Mouse (Mus musculus): Measurements from ENCODE around the gene Lgalsl.

The Lgalsl gene

DNA sequence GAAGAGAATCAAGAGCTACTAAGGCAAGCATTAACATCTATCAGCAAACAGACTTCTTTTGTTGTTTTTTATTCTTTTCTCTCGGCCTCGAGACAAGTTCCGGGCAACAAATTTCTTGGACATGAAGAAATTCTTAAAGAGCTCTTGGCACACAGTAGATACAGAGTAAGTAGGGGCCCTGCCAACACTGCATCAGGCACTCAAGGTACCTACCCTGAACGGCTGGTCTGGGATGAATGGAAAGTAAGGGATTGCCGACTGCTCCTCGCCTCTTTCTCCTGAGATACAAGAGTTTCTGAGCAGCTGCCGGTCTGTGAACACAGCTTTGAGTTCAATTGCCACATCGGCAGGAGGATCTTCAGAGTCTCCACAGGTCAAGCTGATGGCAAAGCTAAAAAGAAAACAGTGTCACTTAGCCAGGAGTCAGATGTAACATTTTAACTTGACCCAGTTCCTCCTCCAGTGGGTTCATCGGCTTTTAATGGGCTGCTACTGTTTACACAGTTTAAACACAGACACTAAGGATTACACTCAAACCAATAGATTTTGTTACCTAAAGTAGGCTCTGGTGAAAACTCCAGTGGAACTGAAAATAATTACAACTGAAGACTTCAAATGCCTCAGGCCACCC is 1.7 kb downstream of the Lgalsl start:
- no peak for DNase-seq (ENCODE audit: low read depth in 1 of 2, low spot score in 2 of 2)

DNA sequence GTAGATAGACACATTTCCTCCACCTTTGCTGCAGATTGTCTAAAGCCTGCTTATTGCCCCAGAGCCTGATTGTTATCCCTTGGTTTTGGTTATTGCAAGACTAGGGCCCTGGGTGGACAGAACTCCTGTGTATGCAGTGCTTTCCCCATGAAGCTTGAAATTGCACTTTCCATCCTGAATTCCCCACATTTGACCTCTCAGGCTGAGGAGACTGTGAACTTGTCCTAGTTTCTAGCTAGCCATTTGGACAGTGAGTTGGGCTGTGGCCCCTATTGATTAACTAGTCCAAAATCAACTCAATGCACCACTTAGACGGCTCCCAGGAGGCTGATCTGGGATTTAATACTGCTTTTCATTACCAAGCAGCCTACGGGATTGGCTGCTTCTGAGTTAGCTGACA is 6.9 kb downstream of the Lgalsl start:
- DNase-seq (ENCODE audit: low read depth in 1 of 2, low spot score in 2 of 2): no peak

DNA sequence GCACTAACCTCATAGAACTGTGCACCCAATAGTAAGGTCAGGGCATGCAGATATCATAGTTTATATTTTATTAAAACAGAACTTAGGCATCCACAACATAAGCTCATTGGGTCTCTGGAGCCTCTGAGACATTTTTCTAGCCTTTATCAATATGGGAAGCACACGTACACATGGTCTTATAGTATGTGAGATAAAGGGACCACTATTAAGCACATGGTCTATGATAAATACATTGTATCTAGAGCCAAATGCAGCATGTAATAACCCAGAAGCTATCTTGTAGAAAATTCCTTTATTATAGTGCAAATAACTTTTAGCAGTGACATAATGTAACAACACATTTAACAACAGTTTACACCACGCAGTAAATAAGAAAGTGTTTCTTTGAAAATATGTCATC is 7.6 kb downstream of the Lgalsl start:
- DNase-seq (ENCODE audit: low read depth in 1 of 2, low spot score in 2 of 2): no peak

DNA sequence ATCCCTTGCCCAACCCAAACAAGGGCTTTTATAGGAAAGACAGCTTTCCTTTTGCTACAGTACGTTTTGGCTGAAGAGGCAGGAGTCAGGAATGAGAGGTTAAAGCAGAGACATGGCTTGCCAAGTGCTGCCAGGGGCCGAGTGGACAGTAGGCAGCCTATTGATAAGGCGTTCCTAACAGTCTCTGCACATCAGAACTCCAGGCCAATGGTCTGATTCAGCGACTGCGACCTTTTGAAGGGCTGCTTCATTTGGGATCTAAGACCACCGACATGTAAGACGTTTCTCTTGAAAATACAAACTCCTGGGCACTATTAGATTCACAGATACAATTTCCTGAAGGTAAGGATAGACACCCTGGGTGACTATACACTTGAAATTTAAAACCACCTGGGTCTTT is 9.5 kb downstream of the Lgalsl start:
- DNase-seq (ENCODE audit: low read depth in 1 of 2, low spot score in 2 of 2): no peak

DNA sequence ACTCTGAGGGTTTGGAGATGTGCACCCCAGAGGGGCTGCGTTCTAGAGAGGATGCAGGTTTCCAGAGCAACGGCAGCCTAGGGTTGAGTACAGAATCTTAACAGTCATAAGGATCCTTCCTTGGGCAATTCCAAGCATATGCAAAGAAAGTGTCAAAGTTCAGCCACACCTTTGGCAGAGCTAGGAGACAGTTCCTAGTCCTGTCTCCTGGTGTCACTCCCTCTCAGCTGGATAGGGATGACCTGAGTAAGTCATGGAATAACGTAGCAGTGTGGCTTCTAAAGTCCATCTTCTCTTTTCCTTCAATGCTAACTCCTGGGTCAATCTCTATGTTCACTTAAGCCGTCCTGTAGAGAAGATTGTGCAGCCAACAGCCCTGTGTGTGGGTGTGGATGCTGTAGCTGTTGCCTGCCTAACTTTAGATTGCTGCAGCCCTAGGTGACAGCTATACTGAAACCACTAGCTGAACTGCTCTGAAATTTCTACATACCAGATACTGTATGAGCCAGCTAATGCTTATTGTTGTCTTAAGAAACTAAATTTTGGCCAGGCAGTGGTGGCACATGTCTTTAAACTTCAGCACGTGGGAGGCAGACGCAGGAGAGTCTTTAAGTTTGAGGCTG is 16.8 kb downstream of the Lgalsl start:
- DNase-seq (ENCODE audit: low read depth in 1 of 2, low spot score in 2 of 2): no peak

DNA sequence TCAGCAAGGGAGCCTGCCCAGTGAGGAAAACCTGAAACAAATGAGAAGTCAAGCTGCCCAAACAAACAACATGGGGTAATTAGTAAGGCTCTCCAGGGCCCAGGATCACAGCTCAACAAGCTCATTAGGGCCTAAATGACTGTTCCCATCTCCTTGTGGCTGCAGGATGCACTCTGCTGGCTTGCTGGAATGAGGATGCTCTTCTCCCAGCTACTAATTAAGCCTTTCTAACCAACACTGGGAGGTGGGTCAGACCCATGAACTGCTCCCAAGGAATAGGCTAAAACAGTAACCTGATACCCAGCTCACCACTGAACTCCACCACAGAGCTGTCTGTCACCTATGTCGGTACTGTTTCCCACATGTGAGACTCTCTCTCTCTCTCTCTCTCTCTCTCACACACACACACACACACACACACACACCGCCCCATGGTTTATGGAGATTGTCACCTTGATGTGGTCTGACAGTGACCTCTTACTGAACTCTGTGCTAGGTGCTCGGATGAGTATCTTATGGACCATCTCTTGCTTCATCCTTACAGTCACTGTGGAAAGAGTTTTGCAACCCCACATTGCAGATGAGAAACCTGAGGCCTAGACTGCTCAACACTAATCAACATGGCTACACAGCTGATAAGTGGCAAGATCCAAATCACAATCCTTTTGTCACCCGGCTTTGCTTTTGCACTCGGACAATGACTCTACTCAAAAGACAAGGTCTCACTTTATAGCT is 18.5 kb downstream of the Lgalsl start:
- DNase-seq (ENCODE audit: low read depth in 1 of 2, low spot score in 2 of 2): no peak

DNA sequence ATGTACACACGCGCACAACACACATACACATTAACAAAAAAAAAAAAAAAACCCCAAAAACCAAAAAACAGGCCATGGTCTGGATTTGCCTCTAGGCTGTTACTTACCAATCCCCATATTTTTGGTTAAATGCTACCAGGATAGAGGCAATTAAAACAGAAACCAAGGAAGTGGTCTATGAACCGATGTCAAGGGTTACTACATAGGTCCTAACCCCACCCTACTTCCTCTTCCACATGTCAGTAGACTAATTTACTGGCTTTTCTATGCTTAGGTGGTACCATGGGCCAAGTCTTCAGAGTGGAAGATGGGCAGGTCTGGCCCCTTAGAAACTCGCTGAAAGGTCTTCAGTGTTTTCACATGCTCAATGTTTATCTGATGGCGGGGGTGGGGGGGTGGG is 24.2 kb downstream of the Lgalsl start:
- no peak for DNase-seq (ENCODE audit: low read depth in 1 of 2, low spot score in 2 of 2)

GRCm38 (mm10) chr11:20805604-20806249 is 25.1 kb downstream of the Lgalsl start:
- DNase-seq (ENCODE audit: low read depth in 1 of 2, low spot score in 2 of 2): no peak

DNA sequence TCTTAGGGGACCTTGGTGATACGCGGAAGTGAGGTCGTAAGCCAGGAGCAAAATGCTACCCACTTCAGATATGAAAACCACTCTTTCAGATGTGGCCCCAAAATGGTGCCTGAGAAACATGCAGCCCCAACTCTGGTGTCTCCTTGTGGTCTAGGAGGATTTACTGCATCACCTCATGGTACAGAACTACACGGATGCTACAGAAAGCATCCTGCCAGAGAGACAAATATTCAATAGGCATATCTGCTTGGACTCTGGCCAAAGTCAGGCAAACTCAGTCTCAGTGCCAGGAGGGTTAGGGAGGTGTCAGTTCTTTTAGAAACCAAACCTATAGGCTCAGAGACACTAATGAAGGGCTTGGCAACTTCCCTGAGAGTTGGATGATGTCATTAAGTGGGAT is 26.4 kb downstream of the Lgalsl start:
- no peak for DNase-seq (ENCODE audit: low read depth in 1 of 2, low spot score in 2 of 2)

DNA sequence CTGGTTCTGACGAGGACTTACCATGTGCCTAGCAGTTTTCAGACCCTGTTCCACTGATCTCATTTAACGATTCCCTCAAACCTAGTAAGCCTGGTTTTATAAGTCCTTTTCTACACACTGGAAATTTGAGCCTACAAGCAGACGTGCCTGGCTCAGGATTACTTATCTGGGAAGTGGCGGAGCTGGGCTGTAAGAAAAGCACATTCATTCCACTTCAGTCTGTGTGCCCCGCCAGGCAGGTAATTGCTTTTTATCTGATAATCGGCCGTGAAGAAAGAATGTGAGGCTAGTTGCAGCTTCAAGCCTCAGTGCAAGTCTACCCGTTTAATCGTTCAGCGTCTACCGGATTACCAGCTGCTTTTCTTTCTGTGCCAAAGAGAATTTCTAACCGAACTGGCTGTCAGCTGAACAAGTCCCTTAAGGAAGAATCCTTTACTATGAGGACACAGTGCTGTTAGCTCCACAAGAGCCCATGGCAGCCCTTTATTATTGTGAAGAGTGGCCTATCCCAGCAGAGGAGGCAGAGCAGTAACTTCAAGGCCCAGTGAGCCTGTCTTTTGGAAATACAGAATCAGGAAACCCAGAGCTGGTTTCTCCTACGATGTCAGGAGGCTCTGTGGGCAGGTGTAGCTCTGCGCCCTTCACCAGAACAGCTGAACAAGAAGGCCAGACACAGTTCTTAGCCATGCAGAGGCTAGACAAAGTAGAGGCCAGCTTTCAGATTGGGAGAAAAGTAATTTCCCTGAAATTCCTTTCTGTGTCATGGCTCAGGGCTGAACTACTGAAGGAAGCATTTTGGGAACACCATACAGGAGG is 30.4 kb downstream of the Lgalsl start:
- DNase-seq (ENCODE audit: low read depth in 1 of 2, low spot score in 2 of 2): no peak

GRCm38 (mm10) chr11:20797841-20798240 is 33.0 kb downstream of the Lgalsl start:
- DNase-seq (ENCODE audit: low read depth in 1 of 2, low spot score in 2 of 2): no peak

- DNase-seq (ENCODE audit: low read depth in 1 of 2, low spot score in 2 of 2): no peak
These were observed 35.4 kb downstream of the Lgalsl start for GRCm38 (mm10) chr11:20795466-20795865.

- no peak for DNase-seq (ENCODE audit: low read depth in 1 of 2, low spot score in 2 of 2)
These were observed 36.0 kb downstream of the Lgalsl start for GRCm38 (mm10) chr11:20794913-20795254.

DNA sequence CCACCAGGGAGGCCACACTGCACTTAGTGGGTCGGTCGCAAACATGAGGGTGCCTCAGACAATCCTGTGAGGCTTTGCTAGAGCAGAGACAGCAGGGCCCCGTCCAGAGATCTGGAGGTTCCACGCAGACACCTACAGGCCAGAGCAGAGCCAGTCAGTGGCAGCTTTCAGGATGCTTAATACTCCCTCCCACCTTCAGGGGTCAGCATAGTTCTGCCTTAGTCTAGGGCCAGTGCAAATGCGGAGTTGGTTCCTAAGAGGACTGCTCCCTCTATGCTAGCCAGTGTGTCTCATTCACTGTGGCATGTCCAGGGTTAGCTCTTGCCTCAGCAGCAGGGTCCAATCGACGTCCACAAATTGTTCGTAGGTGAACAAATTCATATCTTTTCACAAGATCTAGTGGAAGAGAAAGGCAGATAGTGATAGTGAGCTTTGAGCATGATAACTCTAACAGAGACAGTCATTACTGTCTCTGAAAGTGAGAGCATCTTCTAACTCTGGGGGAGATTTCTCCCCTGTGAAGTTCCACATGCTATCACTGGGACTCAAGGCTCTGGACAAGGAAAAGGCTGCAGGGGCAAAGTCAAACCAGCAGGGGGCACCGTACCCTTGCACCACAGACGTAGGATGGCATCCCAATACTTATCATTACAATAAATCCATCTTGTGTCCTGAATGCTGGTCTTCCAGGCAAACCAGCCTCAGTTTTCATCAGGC is 36.5 kb downstream of the Lgalsl start:
- DNase-seq (ENCODE audit: low read depth in 1 of 2, low spot score in 2 of 2): peak; percentile 18 to 55

DNA sequence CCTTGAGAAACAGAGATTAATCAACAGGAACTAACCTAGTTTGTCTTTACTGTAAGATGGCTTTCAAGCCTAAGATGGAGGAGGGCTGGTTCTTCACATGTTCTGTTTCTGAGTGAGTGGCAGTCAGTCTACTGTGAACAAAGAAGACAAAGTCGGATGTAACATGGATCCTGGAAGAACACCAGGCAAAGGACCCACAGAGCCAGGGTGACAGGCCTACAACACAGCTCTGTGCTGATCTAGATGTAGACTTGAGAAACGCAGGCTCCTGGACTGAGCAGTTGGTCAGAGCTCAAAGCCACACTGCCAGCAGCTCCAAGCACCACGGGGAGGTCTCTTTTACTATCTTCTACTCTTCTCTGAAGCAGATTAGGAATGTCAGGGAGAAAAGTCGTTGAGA is 37.2 kb downstream of the Lgalsl start:
- no peak for DNase-seq (ENCODE audit: low read depth in 1 of 2, low spot score in 2 of 2)

GRCm38 (mm10) chr11:20792667-20793066 is 38.2 kb downstream of the Lgalsl start:
- DNase-seq (ENCODE audit: low read depth in 1 of 2, low spot score in 2 of 2): no peak

- no peak for DNase-seq (ENCODE audit: low read depth in 1 of 2, low spot score in 2 of 2)
These were observed 39.5 kb downstream of the Lgalsl start for GRCm38 (mm10) chr11:20791334-20791733.

GRCm38 (mm10) chr11:20789015-20789414 is 41.8 kb downstream of the Lgalsl start:
- no peak for DNase-seq (ENCODE audit: low read depth in 1 of 2, low spot score in 2 of 2)

- no peak for DNase-seq (ENCODE audit: low read depth in 1 of 2, low spot score in 2 of 2)
These were observed 42.8 kb downstream of the Lgalsl start for GRCm38 (mm10) chr11:20788070-20788469.

DNA sequence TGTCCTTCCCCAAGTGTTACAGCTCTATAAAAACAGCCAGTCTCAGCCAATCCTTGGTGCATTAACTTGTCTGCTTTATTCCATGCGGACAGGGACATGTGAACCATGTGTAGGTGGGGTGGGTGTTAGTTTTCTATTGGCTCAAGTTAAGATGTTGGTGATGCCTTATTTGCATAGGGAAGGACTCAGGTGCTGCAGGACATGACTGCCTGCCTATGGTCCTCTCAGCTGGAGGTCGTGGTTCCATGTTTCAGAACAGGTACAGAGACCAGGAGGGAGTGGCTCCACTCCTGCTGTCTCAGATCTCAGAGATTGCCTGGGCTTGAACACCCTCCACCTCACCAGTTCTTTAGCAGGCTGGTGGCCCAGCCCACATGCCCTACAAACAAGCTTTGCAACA is 44.7 kb downstream of the Lgalsl start:
- DNase-seq (ENCODE audit: low read depth in 1 of 2, low spot score in 2 of 2): no peak

DNA sequence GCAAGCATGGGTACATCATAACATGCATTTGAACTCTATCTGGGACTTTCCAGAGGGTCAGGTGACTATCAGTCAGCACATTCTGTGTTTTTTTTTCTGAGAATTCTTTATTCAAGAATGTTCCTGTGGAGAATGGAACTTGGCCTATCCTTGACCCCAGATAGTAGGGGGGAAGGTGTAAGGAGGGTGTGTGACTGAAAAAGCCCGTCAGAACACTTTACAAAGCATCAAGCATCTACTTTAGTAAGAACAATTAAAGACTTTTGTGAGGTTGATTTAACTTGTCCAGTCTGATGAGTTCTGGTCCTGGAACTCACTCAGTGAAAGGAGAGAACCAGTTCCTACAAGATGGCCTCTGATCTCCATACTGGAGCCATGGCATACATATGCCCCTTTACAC is 45.7 kb downstream of the Lgalsl start:
- DNase-seq (ENCODE audit: low read depth in 1 of 2, low spot score in 2 of 2): no peak
